Mouse (Mus musculus): ENCODE data around the gene Appl2. TPM values are rescaled to one million over a fixed set of nuclear protein-coding genes. Genes with fewer than 3 reads are reported as not detected.
"Not testable (repeated sequence)": the region's sequence is repeated elsewhere in the genome, so short reads cannot be mapped to it uniquely, and the experiment has no call there.

Appl2 gene
- total RNA-seq (2021), result 10 to 100 TPM; 41.8 to 45.2 TPM
- long read RNA-seq, experiment 1, transcript Appl2-201 (21 exons, 3,020 nt), result major isoform, 27 of 42 reads
- long read RNA-seq, experiment 1, partial matches to known transcripts, result 7 of 42 reads
- long read RNA-seq, experiment 1, other reads (novel, unspliced or antisense), result 8 of 42 reads
- long read RNA-seq, experiment 2, transcript Appl2-201 (21 exons, 3,020 nt), result major isoform, 25 of 50 reads
- long read RNA-seq, experiment 2, partial matches to known transcripts, result 2 of 50 reads
- long read RNA-seq, experiment 2, other reads (novel, unspliced or antisense), result 23 of 50 reads

- DNase-seq (ENCODE audit: low spot score in 2 of 2), result peak; percentile 90 to 92
- intact Hi-C loops (cut with DNase I), result loop anchor here (5.0 kb wide), 1 partner anchor 79 kb away; no protein-coding TSS in a partner anchor
Measured at GRCm38 (mm10) chr10:83648131-83649020, at the start of gene Appl2. Gene Appl2, minus strand, starts transcription at chr10:83648738.

- DNase-seq (ENCODE audit: low spot score in 2 of 2), result no peak
- intact Hi-C loops (cut with DNase I), result no loop called here
Measured at GRCm38 (mm10) chr10:83696226-83696625, 47.7 kb upstream of the Appl2 start.

- DNase-seq (ENCODE audit: low spot score in 2 of 2), result no peak
- intact Hi-C loops (cut with DNase I), result no loop called here
Measured at GRCm38 (mm10) chr10:83692175-83692895, 43.8 kb upstream of the Appl2 start.

GRCm38 (mm10) chr10:83688215-83688614 is 39.7 kb upstream of the Appl2 start:
- intact Hi-C loops (cut with DNase I), result no loop called here

GRCm38 (mm10) chr10:83681334-83681733 is 32.8 kb upstream of the Appl2 start:
- DNase-seq (ENCODE audit: low spot score in 2 of 2), result peak in 1 of 2 experiments; percentile 3
- intact Hi-C loops (cut with DNase I), result no loop called here

More at GRCm38 (mm10) chr10:83688215-83688614, 39.7 kb upstream of the Appl2 start:
- DNase-seq (ENCODE audit: low spot score in 2 of 2), result no peak

GRCm38 (mm10) chr10:83666556-83666955 is 18.0 kb upstream of the Appl2 start:
- intact Hi-C loops (cut with DNase I), result no loop called here
- no peak for DNase-seq (ENCODE audit: low spot score in 2 of 2)

GRCm38 (mm10) chr10:83661925-83662324 is 13.4 kb upstream of the Appl2 start:
- intact Hi-C loops (cut with DNase I), result no loop called here
- no peak for DNase-seq (ENCODE audit: low spot score in 2 of 2)

- intact Hi-C loops (cut with DNase I), result no loop called here
- no peak for DNase-seq (ENCODE audit: low spot score in 2 of 2)
Measured at GRCm38 (mm10) chr10:83660605-83661004, 12.1 kb upstream of the Appl2 start.

- intact Hi-C loops (cut with DNase I), result no loop called here
- DNase-seq (ENCODE audit: low spot score in 2 of 2), result no peak
Measured at GRCm38 (mm10) chr10:83654591-83654990, 6.1 kb upstream of the Appl2 start.

- DNase-seq (ENCODE audit: low spot score in 2 of 2); intact Hi-C loops (cut with DNase I): not testable (repeated sequence)
Measured at GRCm38 (mm10) chr10:83652205-83652866, 3.8 kb upstream of the Appl2 start.

GRCm38 (mm10) chr10:83649037-83649436 is 499 bp upstream of the Appl2 start:
- DNase-seq (ENCODE audit: low spot score in 2 of 2), result no peak
- intact Hi-C loops (cut with DNase I), result loop anchor here (5.0 kb wide), 1 partner anchor 78 kb away; no protein-coding TSS in a partner anchor

GRCm38 (mm10) chr10:83646351-83646885 is 2.1 kb downstream of the Appl2 start:
- intact Hi-C loops (cut with DNase I), result loop anchor here (5.0 kb wide), 1 partner anchor 81 kb away; no protein-coding TSS in a partner anchor

GRCm38 (mm10) chr10:83645716-83645990 is 2.9 kb downstream of the Appl2 start:
- intact Hi-C loops (cut with DNase I), result loop anchor here (5.0 kb wide), 1 partner anchor 82 kb away; no protein-coding TSS in a partner anchor
- no peak for DNase-seq (ENCODE audit: low spot score in 2 of 2)

More at GRCm38 (mm10) chr10:83646351-83646885, 2.1 kb downstream of the Appl2 start:
- no peak for DNase-seq (ENCODE audit: low spot score in 2 of 2)

- intact Hi-C loops (cut with DNase I), result loop anchor here (5.0 kb wide), 1 partner anchor 82 kb away; no protein-coding TSS in a partner anchor
- peak in 1 of 2 experiments; percentile 39 for DNase-seq (ENCODE audit: low spot score in 2 of 2)
Measured at GRCm38 (mm10) chr10:83644865-83645715, 3.4 kb downstream of the Appl2 start.

GRCm38 (mm10) chr10:83644167-83644566 is 4.4 kb downstream of the Appl2 start:
- intact Hi-C loops (cut with DNase I), result no loop called here
- DNase-seq (ENCODE audit: low spot score in 2 of 2), result no peak

GRCm38 (mm10) chr10:83641641-83642040 is 6.9 kb downstream of the Appl2 start:
- intact Hi-C loops (cut with DNase I), result no loop called here
- no peak for DNase-seq (ENCODE audit: low spot score in 2 of 2)

- DNase-seq (ENCODE audit: low spot score in 2 of 2), result peak; percentile 51 to 60
- intact Hi-C loops (cut with DNase I), result no loop called here
Measured at GRCm38 (mm10) chr10:83639881-83640386, 8.6 kb downstream of the Appl2 start.

GRCm38 (mm10) chr10:83637295-83637694 is 11.2 kb downstream of the Appl2 start:
- DNase-seq (ENCODE audit: low spot score in 2 of 2), result peak; percentile 74 to 90
- intact Hi-C loops (cut with DNase I), result no loop called here
